Mouse (Mus musculus): ENCODE measurements around the gene Rab3c. TPM values are rescaled to one million over a fixed set of nuclear protein-coding genes. Genes with fewer than 3 reads are reported as not detected.

Rab3c gene
- polyA plus RNA-seq, 1 experiment from 2014 or later = 0.05 TPM

DNA sequence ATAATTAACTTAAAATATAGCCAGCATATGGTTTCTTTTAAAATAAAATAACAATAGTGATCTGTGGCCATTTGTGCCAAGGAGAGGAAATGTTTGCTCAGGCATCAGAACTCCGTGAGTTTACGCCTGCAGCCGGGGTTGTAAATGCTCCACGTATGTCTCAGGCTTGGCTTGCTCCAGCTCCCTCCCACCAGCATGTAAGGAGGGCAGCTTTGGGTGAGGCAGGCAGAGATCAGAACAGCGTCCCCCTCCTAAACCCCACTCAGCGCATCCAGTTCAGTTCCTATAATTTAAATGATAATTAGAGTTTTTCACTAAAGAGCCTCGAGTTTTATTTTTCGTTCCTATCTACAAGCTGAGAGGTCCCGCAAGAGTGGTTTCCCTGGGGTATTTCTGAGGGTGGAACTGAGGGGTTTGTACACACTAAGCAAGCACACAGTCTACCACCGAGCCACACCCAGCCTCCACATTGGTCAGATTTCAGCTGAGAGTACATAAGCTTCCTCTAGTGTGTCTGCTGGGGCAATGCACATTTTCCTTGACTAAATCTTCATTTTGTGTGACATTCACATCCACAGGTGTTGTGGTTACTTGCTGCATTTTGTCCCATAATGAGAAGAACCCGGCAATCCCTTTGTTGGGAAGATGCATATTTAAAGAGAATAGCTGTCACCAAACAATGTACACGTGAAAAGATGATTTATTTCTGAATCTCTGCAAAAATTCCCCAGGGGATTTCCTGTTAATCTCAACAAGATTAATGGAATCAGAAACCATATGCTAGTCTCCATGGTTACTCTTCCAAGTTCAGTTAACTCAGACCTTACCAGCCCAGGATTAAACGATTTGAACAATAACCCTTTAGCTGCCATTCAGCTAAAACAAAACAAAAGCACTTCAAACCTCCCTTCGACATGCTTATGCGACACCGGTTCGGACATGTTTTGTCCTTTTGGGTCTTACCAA is 186.8 kb downstream of the Rab3c start:
- H3K4me3 ChIP-seq (replicated peaks) = no peak overlapping the region
- ATAC-seq (ENCODE audit: insufficient read depth) = no peak
- H3K9ac ChIP-seq = no peak overlapping the region
- no peaks in the 10 kb centered on the region for H3K9me3 ChIP-seq (replicated peaks)
- no peaks in the 10 kb centered on the region for H3K4me1 ChIP-seq (replicated peaks)
- 68% methylated on average over 17 of the region's 17 CpGs for WGBS (ENCODE audit: insufficient replicate concordance)
- no peaks in the 10 kb centered on the region for H3K36me3 ChIP-seq (replicated peaks)
- H3K27ac ChIP-seq (replicated peaks) = no peak overlapping the region
- no peak overlapping the region for H3K4me2 ChIP-seq
- H3K27me3 ChIP-seq = no peaks in the 10 kb centered on the region

DNA sequence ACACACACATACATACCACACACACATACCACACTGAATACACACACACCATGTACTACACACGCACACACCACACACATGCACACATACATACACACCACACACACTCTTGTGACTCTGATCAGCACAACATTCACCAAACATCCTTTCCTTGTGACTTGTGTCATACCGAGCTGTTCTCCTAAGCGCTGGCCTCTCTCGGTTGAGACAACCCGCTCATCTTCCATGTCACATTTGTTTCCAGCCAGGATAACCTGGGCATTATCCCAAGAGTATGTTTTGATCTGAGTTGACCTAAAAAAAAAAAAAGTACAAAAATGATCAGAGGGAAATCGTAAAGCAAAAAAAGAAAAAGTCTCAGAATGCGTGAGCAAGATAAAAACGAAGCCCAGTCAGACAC is 196.8 kb downstream of the Rab3c start:
- no peak overlapping the region for H3K4me2 ChIP-seq
- ATAC-seq (ENCODE audit: insufficient read depth) = no peak
- H3K27ac ChIP-seq (replicated peaks) = no peak overlapping the region
- H3K9ac ChIP-seq = no peak overlapping the region
- H3K27me3 ChIP-seq = no peaks in the 10 kb centered on the region
- H3K36me3 ChIP-seq (replicated peaks) = no peaks in the 10 kb centered on the region
- no peak overlapping the region for H3K4me3 ChIP-seq (replicated peaks)
- no peaks in the 10 kb centered on the region for H3K9me3 ChIP-seq (replicated peaks)
- WGBS (ENCODE audit: insufficient replicate concordance) = 75% methylated on average over 8 of the region's 8 CpGs
- no peaks in the 10 kb centered on the region for H3K4me1 ChIP-seq (replicated peaks)

DNA sequence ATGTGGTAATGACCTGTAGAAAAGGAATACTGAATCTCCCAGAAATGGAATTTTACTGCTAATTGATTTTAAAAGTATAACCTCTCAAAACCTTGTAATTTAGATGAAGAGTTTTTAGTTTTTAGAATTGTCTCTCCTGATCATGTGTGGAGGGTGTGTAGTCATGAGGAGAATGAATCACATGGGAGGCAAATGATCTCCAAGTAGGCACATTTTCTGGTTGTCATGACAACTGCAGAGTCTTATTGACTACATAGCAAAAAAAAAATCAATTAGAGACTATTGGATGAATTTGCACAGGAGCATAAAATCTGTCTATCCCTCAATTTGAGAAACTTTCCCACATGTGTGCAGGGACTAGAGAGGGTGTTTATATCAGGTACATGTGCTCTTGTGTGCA is 199.6 kb downstream of the Rab3c start:
- Histone ChIP-seq H3K27me3 (no peaks in the 10 kb centered on the region), H3K4me1 (replicated peaks) (no peaks in the 10 kb centered on the region), H3K27ac (replicated peaks) (no peak overlapping the region), H3K4me3 (replicated peaks) (no peak overlapping the region), H3K36me3 (replicated peaks) (no peaks in the 10 kb centered on the region), H3K9me3 (replicated peaks) (no peaks in the 10 kb centered on the region), H3K9ac (no peak overlapping the region), H3K4me2 (no peak overlapping the region)
- no peak for ATAC-seq (ENCODE audit: insufficient read depth)

DNA sequence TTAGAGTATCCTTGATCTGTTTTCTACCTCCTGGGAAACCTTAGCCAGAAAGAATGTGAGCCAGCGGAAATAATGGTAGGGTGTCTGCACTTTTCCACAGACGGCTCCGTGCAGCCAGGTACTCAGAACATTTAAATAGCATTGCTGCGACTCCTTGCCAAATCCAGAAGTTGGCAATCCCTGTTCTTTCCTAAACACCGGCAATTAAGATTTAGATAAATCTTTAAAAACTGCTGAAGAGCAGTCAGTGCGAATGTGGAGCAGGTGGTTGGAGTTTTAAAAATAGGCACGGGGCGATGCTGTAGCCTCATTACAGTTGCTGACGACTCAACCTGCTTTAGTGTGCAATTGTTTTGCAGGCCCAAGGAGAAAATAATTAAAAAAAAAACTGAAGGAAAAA is 205.2 kb downstream of the Rab3c start:
- Histone ChIP-seq H3K9ac (no peak overlapping the region), H3K4me1 (replicated peaks) (no peaks in the 10 kb centered on the region), H3K4me2 (no peak overlapping the region), H3K36me3 (replicated peaks) (no peaks in the 10 kb centered on the region), H3K9me3 (replicated peaks) (no peaks in the 10 kb centered on the region), H3K4me3 (replicated peaks) (no peak overlapping the region), H3K27me3 (no peaks in the 10 kb centered on the region), H3K27ac (replicated peaks) (no peak overlapping the region)
- 81% methylated on average over 9 of the region's 9 CpGs for WGBS (ENCODE audit: insufficient replicate concordance)
- ATAC-seq (ENCODE audit: insufficient read depth) = no peak

DNA sequence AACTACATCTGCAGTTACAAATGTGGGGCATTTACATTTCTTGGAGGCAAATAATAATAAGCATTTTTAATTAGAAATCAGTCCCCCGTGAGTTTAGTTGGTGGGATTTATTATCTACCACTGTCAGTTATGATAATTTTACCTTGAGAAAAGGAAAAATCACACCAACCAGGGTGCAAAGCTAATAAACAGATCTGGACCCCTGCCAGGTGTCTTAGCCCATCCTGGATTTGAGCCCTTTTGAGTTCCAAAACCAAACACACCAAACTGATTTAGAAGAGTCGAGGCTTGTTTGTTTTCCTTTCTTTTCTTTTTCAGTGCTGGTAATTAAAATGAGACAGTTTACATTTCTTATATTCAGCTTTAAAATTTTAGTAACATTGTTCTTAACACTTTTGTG is 206.6 kb downstream of the Rab3c start:
- ATAC-seq (ENCODE audit: insufficient read depth) = no peak
- Histone ChIP-seq H3K4me2 (no peak overlapping the region), H3K27me3 (no peaks in the 10 kb centered on the region), H3K4me3 (replicated peaks) (no peak overlapping the region), H3K9ac (no peak overlapping the region), H3K27ac (replicated peaks) (no peak overlapping the region), H3K9me3 (replicated peaks) (no peaks in the 10 kb centered on the region), H3K36me3 (replicated peaks) (no peaks in the 10 kb centered on the region), H3K4me1 (replicated peaks) (no peaks in the 10 kb centered on the region)
- 57% methylated on average over 2 of the region's 2 CpGs for WGBS (ENCODE audit: insufficient replicate concordance)

DNA sequence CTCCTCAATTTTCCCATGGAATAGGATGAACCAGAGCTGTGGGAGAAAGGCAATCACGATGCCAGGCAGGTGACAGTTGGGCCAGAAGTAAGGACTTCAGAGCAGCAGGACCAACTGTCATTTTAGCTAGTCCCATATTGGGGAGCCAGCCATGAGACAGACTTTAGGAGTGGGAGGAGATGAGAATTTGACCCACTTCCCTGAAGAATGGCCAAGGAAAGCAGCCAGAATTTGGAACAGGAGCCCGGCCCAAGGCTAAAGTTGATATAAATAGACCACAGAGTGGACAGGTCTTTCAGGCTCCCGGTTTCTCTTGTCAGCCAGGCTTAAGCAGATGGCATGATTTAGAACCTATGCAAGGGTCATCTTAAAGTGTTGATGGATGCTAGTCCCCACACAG is 213.6 kb downstream of the Rab3c start:
- Histone ChIP-seq H3K27ac (replicated peaks) (no peak overlapping the region), H3K9ac (no peak overlapping the region), H3K9me3 (replicated peaks) (no peaks in the 10 kb centered on the region), H3K27me3 (no peaks in the 10 kb centered on the region), H3K4me1 (replicated peaks) (no peaks in the 10 kb centered on the region), H3K4me2 (no peak overlapping the region), H3K36me3 (replicated peaks) (no peaks in the 10 kb centered on the region), H3K4me3 (replicated peaks) (no peak overlapping the region)
- 53% methylated on average over 3 of the region's 3 CpGs for WGBS (ENCODE audit: insufficient replicate concordance)
- no peak for ATAC-seq (ENCODE audit: insufficient read depth)

DNA sequence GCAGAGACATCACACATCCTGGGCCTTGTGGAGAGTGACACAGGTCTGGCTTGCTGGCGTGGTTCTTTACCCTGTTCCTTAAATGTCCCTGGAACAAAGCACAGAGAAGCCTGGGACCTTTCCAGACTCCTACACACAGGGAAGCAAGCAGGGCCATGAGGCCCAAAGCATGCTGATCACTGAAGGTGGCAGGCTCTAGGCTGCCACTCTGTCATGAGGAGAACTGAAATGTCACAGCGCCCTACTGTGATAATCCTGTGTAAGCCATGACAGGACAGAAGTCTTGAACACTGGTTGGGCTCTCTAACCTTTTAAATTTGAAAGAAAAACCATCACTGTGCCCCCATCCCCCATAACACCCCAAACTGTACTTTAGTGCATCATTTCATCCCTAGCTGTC is 214.1 kb downstream of the Rab3c start:
- H3K4me1 ChIP-seq (replicated peaks) = no peaks in the 10 kb centered on the region

DNA sequence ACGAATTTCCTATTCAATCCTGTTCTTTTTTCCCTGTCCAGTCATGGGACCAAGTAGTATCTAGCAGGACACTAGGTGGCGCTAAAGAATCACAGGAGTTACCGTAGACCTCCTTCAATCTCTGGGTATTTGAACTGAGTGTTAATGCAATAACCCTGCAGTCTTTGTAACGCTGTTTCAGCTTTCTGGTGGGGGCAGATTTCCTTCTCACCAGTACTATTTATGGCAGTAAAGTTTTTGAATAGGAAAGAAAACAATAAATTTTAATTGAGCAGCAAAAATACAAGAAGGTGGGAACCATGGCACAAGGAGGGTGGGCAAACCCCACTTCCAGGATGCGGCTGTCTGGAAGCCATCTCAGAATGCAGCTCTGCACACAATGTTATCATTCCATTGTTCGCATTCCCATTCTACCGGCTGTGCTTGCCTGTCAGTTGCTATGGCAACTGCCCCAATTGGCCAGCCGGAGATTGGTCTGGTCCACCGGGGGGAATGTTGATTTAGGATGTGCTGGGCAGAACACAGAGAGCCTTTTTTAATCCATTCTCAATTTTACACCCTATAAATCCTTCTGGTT is 217.9 kb downstream of the Rab3c start:
- no peaks in the 10 kb centered on the region for H3K36me3 ChIP-seq (replicated peaks)
- no peak overlapping the region for H3K9ac ChIP-seq
- no peaks in the 10 kb centered on the region for H3K27me3 ChIP-seq
- WGBS (ENCODE audit: insufficient replicate concordance) = 15% methylated on average over 9 of the region's 9 CpGs
- H3K9me3 ChIP-seq (replicated peaks) = no peaks in the 10 kb centered on the region
- H3K4me2 ChIP-seq = no peak overlapping the region
- H3K27ac ChIP-seq (replicated peaks) = no peak overlapping the region
- H3K4me1 ChIP-seq (replicated peaks) = no peaks in the 10 kb centered on the region
- no peak for ATAC-seq (ENCODE audit: insufficient read depth)
- no peak overlapping the region for H3K4me3 ChIP-seq (replicated peaks)

More for the DNA sequence above, 214.1 kb downstream of the Rab3c start:
- no peaks in the 10 kb centered on the region for H3K27me3 ChIP-seq
- H3K9me3 ChIP-seq (replicated peaks) = no peaks in the 10 kb centered on the region
- H3K9ac ChIP-seq = no peak overlapping the region
- H3K4me2 ChIP-seq = no peak overlapping the region
- WGBS (ENCODE audit: insufficient replicate concordance) = 66% methylated on average over 2 of the region's 2 CpGs
- no peaks in the 10 kb centered on the region for H3K36me3 ChIP-seq (replicated peaks)
- ATAC-seq (ENCODE audit: insufficient read depth) = no peak
- H3K4me3 ChIP-seq (replicated peaks) = no peak overlapping the region
- no peak overlapping the region for H3K27ac ChIP-seq (replicated peaks)

DNA sequence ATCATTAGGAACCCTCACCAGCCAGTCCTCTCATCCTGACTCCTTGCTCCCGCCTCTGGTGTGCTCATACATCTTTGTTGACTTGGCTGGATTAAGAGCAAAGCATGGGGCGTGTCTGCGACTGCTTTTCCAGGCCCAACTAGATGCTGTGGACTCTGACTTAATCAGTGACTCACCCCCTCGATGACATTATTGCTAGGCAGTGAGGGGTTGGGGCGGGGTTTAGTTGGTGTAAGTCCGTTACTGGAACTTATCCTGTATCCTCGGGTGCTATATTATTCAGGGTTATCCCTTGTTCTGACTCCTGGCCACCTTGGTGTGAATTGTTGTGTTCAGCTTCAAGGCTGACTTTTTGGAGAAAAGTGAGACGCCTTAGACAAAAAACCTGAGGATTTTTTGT is 218.5 kb downstream of the Rab3c start:
- H3K4me2 ChIP-seq = no peak overlapping the region
- H3K9ac ChIP-seq = no peak overlapping the region
- no peaks in the 10 kb centered on the region for H3K4me1 ChIP-seq (replicated peaks)
- H3K27ac ChIP-seq (replicated peaks) = no peak overlapping the region
- ATAC-seq (ENCODE audit: insufficient read depth) = no peak
- H3K27me3 ChIP-seq = no peaks in the 10 kb centered on the region
- 58% methylated on average over 8 of the region's 8 CpGs for WGBS (ENCODE audit: insufficient replicate concordance)
- no peaks in the 10 kb centered on the region for H3K36me3 ChIP-seq (replicated peaks)
- H3K4me3 ChIP-seq (replicated peaks) = no peak overlapping the region
- no peaks in the 10 kb centered on the region for H3K9me3 ChIP-seq (replicated peaks)

DNA sequence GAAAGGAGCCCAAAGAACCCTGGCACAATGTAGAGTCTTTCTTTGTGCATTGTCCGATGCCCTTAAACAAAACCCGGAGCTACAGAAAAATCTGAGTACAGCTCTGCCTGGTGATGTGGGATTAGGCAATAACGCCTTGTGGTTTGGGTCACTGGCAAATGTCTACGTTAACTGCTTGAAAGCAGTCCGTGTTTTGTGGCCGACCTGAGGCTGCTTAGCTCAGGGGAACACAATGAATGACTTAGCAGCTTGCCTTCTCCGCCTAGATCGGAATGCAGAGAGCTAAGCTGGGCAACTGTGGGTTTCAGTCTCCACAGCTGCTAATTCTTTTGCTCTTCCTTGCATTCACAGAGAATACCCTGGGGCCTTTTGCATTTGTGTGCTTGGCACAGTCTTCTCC is 226.3 kb downstream of the Rab3c start:
- no peak for ATAC-seq (ENCODE audit: insufficient read depth)
- 49% methylated on average over 8 of the region's 8 CpGs for WGBS (ENCODE audit: insufficient replicate concordance)
- Histone ChIP-seq H3K27me3 (no peaks in the 10 kb centered on the region), H3K36me3 (replicated peaks) (no peaks in the 10 kb centered on the region), H3K9ac (no peak overlapping the region), H3K4me1 (replicated peaks) (no peaks in the 10 kb centered on the region), H3K4me2 (no peak overlapping the region), H3K27ac (replicated peaks) (no peak overlapping the region), H3K4me3 (replicated peaks) (no peak overlapping the region), H3K9me3 (replicated peaks) (no peaks in the 10 kb centered on the region)

DNA sequence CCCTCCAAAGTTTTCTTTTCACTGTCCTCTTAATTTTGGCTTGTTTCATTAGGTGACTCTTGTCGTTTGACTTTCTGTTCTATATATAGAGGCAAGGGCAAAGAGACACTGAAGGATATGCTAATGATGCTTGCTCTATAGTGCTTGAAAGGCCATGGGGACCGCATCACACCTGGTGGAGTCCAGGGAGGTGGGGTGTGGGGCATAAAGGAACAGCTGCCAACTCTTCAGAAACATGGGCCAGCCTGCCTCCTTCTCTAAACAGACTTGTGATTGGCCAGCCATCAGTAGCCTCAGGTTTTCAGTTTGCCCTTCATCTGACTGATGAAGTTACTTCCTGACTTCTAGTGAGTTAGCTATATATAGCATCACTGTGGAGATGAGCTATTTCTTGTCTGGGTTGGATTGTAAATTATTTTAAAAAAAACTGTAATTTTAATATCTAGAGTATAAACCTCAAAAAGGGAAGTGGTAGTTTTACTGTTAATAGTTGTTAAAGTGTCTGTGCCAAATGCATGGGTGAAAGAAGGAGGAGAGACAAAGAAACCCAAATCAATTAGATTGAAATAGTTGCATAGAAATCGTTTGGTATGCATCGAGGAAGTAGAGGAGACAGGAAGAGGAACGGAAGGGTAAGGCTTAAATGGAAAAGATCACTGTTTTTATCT is 231.9 kb downstream of the Rab3c start:
- no peak overlapping the region for H3K4me3 ChIP-seq (replicated peaks)
- 28% methylated on average over 5 of the region's 5 CpGs for WGBS (ENCODE audit: insufficient replicate concordance)
- H3K9ac ChIP-seq = no peak overlapping the region
- no peaks in the 10 kb centered on the region for H3K9me3 ChIP-seq (replicated peaks)
- no peaks in the 10 kb centered on the region for H3K4me1 ChIP-seq (replicated peaks)
- H3K4me2 ChIP-seq = no peak overlapping the region
- no peak overlapping the region for H3K27ac ChIP-seq (replicated peaks)
- ATAC-seq (ENCODE audit: insufficient read depth) = no peak
- no peaks in the 10 kb centered on the region for H3K36me3 ChIP-seq (replicated peaks)
- H3K27me3 ChIP-seq = no peaks in the 10 kb centered on the region
